Mouse (Mus musculus) embryonic facial prominence, embryonic 11.5 days (tissue): ENCODE results near the gene C2cd5. TPM values are rescaled to one million over a fixed set of nuclear protein-coding genes. Genes with fewer than 3 reads are reported as not detected.
A peak's percentile ranks its signal among the peaks of the same experiment; 100 is the strongest.

Experiments used
- ATAC-seq: fragments of 200-750 bp; cut with Nextera tagmentation; replicated peaks from 2 replicates; pipeline ENCODE4 v1.8.0; 2017; ENCODE audit warnings: low read depth; ENCODE audit not compliant: insufficient number of reproducible peaks, low FRiP score, low TSS enrichment
- DNase-seq: peaks from one replicate; pipeline ENCODE4 v3.0.0-alpha.2; 2015; ENCODE audit warnings: low spot score
- H3K27ac ChIP-seq: fragments of 300-500 bp; sonication (generic); replicated peaks from 2 replicates; pipeline ENCODE4 v1.5.1; 2014; ENCODE audit warnings: mild to moderate bottlenecking, low read depth, low read length, control low read depth
- H3K27me3 ChIP-seq: fragments of 300-500 bp; sonication (generic); 2 replicates; pipeline ENCODE4 v1.6.1; 2014; ENCODE audit warnings: mild to moderate bottlenecking, low read length, moderate library complexity, mixed read lengths; ENCODE audit not compliant: control insufficient read depth, insufficient read depth
- H3K36me3 ChIP-seq: fragments of 300-500 bp; sonication (generic); replicated peaks from 2 replicates; pipeline ENCODE4 v1.6.1; 2014; ENCODE audit warnings: low read depth, mild to moderate bottlenecking, low read length, moderate library complexity, mixed read lengths; ENCODE audit not compliant: control insufficient read depth, insufficient read depth
- H3K4me1 ChIP-seq: fragments of 300-500 bp; sonication (generic); 2 replicates; pipeline ENCODE4 v1.6.1; 2014; ENCODE audit warnings: low read length, mixed read lengths; ENCODE audit not compliant: control insufficient read depth, insufficient read depth
- H3K4me2 ChIP-seq: fragments of 300-500 bp; sonication (generic); 2 replicates; pipeline ENCODE4 v1.6.1; 2014; ENCODE audit warnings: low read depth, mild to moderate bottlenecking, control low read depth, low read length, moderate library complexity
- H3K4me3 ChIP-seq: fragments of 300-500 bp; sonication (generic); 2 replicates; pipeline ENCODE4 v1.5.1; 2014; ENCODE audit warnings: low read depth, low read length, control low read depth
- H3K9ac ChIP-seq: fragments of 300-500 bp; sonication (generic); replicated peaks from 2 replicates; pipeline ENCODE4 v1.6.1; 2014; ENCODE audit warnings: mild to moderate bottlenecking, control low read depth, low read length
- H3K9me3 ChIP-seq: fragments of 300-500 bp; sonication (generic); replicated peaks from 2 replicates; pipeline ENCODE4 v1.6.1; 2016; ENCODE audit warnings: mild to moderate bottlenecking, low read length, inconsistent platforms, mixed read lengths; ENCODE audit not compliant: control insufficient read depth
- WGBS: fragments of 180-500 bp; shearing (Covaris S2); extraction: QIAGEN DNeasy Blood & Tissue Kit; methylation state at CpG from one replicate; pipeline ENCODE4 v1.1.7; 2014; 5-methylcytosine and 5-hydroxymethylcytosine counted together
- polyA plus RNA-seq: library from polyadenylated mRNA; unstranded; fragments of >200 nt; fragmentation: Nextera tagmentation; extraction: Ambion mirVana; gene quantifications from 2 replicates; pipeline ENCODE4 v1.2.1, GENCODE M21; 2014

The C2cd5 gene
- polyA plus RNA-seq, 1 experiment from 2014 or later = 22.4 TPM

GRCm38 (mm10) chr6:143130411-143130810, 30.5 kb upstream of the C2cd5 start:
- no peaks in the 10 kb centered on the region for H3K36me3 ChIP-seq
- DNase-seq = no peak
- H3K4me1 ChIP-seq = no peaks in the 10 kb centered on the region
- H3K27ac ChIP-seq = no peak overlapping the region
- ATAC-seq = no peak
- no peak overlapping the region for H3K4me2 ChIP-seq
- 77% methylated on average over 4 of the region's 4 CpGs for WGBS
- no peak overlapping the region for H3K9ac ChIP-seq
- H3K4me3 ChIP-seq = no peak overlapping the region
- no peaks in the 10 kb centered on the region for H3K9me3 ChIP-seq
- H3K27me3 ChIP-seq = no peaks in the 10 kb centered on the region

- Histone ChIP-seq H3K4me2 (no peak overlapping the region), H3K36me3 (no peaks in the 10 kb centered on the region), H3K9ac (no peak overlapping the region), H3K4me3 (no peak overlapping the region), H3K9me3 (no peaks in the 10 kb centered on the region), H3K4me1 (no peaks in the 10 kb centered on the region), H3K27me3 (no peaks in the 10 kb centered on the region), H3K27ac (no peak overlapping the region)
- DNase-seq (no peak), ATAC-seq (no peak)
- 80% methylated on average over 3 of the region's 3 CpGs for WGBS
These were observed 30.0 kb upstream of the C2cd5 start for GRCm38 (mm10) chr6:143129952-143130351.

- Histone ChIP-seq H3K27ac (no peak overlapping the region), H3K4me2 (no peak overlapping the region)
These were observed 29.5 kb upstream of the C2cd5 start for GRCm38 (mm10) chr6:143129466-143129865.

GRCm38 (mm10) chr6:143125721-143126120, 25.8 kb upstream of the C2cd5 start:
- H3K36me3 ChIP-seq = no peaks in the 10 kb centered on the region
- no peak for ATAC-seq
- no peak overlapping the region for H3K4me3 ChIP-seq
- no peak for DNase-seq
- H3K27ac ChIP-seq = no peak overlapping the region
- H3K9ac ChIP-seq = no peak overlapping the region
- H3K4me1 ChIP-seq = no peaks in the 10 kb centered on the region
- H3K27me3 ChIP-seq = no peaks in the 10 kb centered on the region
- H3K4me2 ChIP-seq = no peak overlapping the region
- H3K9me3 ChIP-seq = no peaks in the 10 kb centered on the region

More at GRCm38 (mm10) chr6:143129466-143129865, 29.5 kb upstream of the C2cd5 start:
- ATAC-seq (no peak), DNase-seq (no peak)
- H3K4me1 ChIP-seq = no peaks in the 10 kb centered on the region
- no peaks in the 10 kb centered on the region for H3K9me3 ChIP-seq
- no peak overlapping the region for H3K9ac ChIP-seq
- H3K36me3 ChIP-seq = no peaks in the 10 kb centered on the region
- 89% methylated on average over 7 of the region's 7 CpGs for WGBS
- no peak overlapping the region for H3K4me3 ChIP-seq
- H3K27me3 ChIP-seq = no peaks in the 10 kb centered on the region

- 90% methylated on average over 6 of the region's 6 CpGs for WGBS
- no peak overlapping the region for H3K4me3 ChIP-seq
- no peak overlapping the region for H3K4me2 ChIP-seq
- DNase-seq (no peak), ATAC-seq (no peak)
- H3K9me3 ChIP-seq = no peaks in the 10 kb centered on the region
- no peak overlapping the region for H3K27ac ChIP-seq
- no peaks in the 10 kb centered on the region for H3K4me1 ChIP-seq
- no peaks in the 10 kb centered on the region for H3K36me3 ChIP-seq
- H3K9ac ChIP-seq = no peak overlapping the region
- H3K27me3 ChIP-seq = no peaks in the 10 kb centered on the region
These were observed 19.4 kb upstream of the C2cd5 start for GRCm38 (mm10) chr6:143119325-143119724.

- H3K4me2 ChIP-seq = no peak overlapping the region
- WGBS = 56% methylated on average over 6 of the region's 6 CpGs
- H3K9me3 ChIP-seq = no peaks in the 10 kb centered on the region
- DNase-seq (no peak), ATAC-seq (no peak)
- no peak overlapping the region for H3K27ac ChIP-seq
- no peak overlapping the region for H3K9ac ChIP-seq
- no peaks in the 10 kb centered on the region for H3K27me3 ChIP-seq
- no peaks in the 10 kb centered on the region for H3K36me3 ChIP-seq
- no peak overlapping the region for H3K4me3 ChIP-seq
- H3K4me1 ChIP-seq = no peaks in the 10 kb centered on the region
These were observed 16.8 kb upstream of the C2cd5 start for GRCm38 (mm10) chr6:143116779-143117178.

GRCm38 (mm10) chr6:143115505-143115904, 15.6 kb upstream of the C2cd5 start:
- no peaks in the 10 kb centered on the region for H3K27me3 ChIP-seq
- H3K9ac ChIP-seq = no peak overlapping the region
- H3K27ac ChIP-seq = no peak overlapping the region
- 80% methylated on average over 5 of the region's 5 CpGs for WGBS
- DNase-seq = no peak
- no peaks in the 10 kb centered on the region for H3K9me3 ChIP-seq
- no peak overlapping the region for H3K4me3 ChIP-seq
- no peaks in the 10 kb centered on the region for H3K36me3 ChIP-seq
- no peak overlapping the region for H3K4me2 ChIP-seq
- ATAC-seq = no peak
- H3K4me1 ChIP-seq = no peaks in the 10 kb centered on the region

- H3K9ac ChIP-seq = no peak overlapping the region
- H3K9me3 ChIP-seq = no peaks in the 10 kb centered on the region
- H3K27ac ChIP-seq = no peak overlapping the region
- H3K4me1 ChIP-seq = no peaks in the 10 kb centered on the region
- 74% methylated on average over 9 of the region's 9 CpGs for WGBS
- DNase-seq = no peak
- H3K27me3 ChIP-seq = no peaks in the 10 kb centered on the region
- H3K36me3 ChIP-seq = no peaks in the 10 kb centered on the region
- H3K4me3 ChIP-seq = no peak overlapping the region
- 0 out of 2 replicates have a peak, but pooled peaks have one; percentile 29 for ATAC-seq
- H3K4me2 ChIP-seq = no peak overlapping the region
These were observed 15.1 kb upstream of the C2cd5 start for GRCm38 (mm10) chr6:143115011-143115445.
